Mouse (Mus musculus) adrenal gland (tissue): ENCODE results near the gene Olfr1086.
"Not testable (repeated sequence)": the region's sequence is repeated elsewhere in the genome, so short reads cannot be mapped to it uniquely, and the experiment has no call there.

Experiments used
- intact Hi-C: fragments of 180-260 bp; cut with DNase I; formaldehyde crosslinking; loops from one replicate; pipeline ENCODE4 v1.15.1; 2025
- long read RNA-seq, 2 experiments: library from polyadenylated mRNA; unstranded; transcript quantifications; one replicate each; pipeline ENCODE4 v2.0.0; 2020; ENCODE audit warnings: borderline replicate concordance in 1 of 2; ENCODE audit not compliant: insufficient replicate concordance in 1 of 2

Olfr1086 gene
- long read RNA-seq, experiment 1 = 0 reads
- long read RNA-seq, experiment 2 = 0 reads

- intact Hi-C loops = no loop called here
Measured at GRCm38 (mm10) chr2:86679992-86680391, at the start of gene Olfr1086. TSS of gene Olfr1086 (minus strand) at chr2:86680092.

GRCm38 (mm10) chr2:86698295-86698694 lies 18.4 kb upstream of the Olfr1086 start, which contains the start of gene Olfr1087:
TSS of gene Olfr1087 (minus strand) at chr2:86698395.
- intact Hi-C loops = no loop called here

GRCm38 (mm10) chr2:86661919-86662318 lies 18.0 kb downstream of the Olfr1086 start, which contains the start of gene Olfr1085:
TSS of gene Olfr1085 (minus strand) at chr2:86662019.
- intact Hi-C loops = no loop called here

GRCm38 (mm10) chr2:86639625-86640024 lies 40.3 kb downstream of the Olfr1086 start, which contains the start of gene Olfr1084:
TSS of gene Olfr1084 (minus strand) at chr2:86639725.
- intact Hi-C loops = not testable (repeated sequence)
